Mouse (Mus musculus): ENCODE data around the gene Btbd35f14. TPM values are rescaled to one million over a fixed set of nuclear protein-coding genes. Genes with fewer than 3 reads are reported as not detected.
"Not testable (repeated sequence)": the region's sequence is repeated elsewhere in the genome, so short reads cannot be mapped to it uniquely, and the experiment has no call there.

The Btbd35f14 gene
- polyA plus RNA-seq (2014; fragmentation: Nextera tagmentation; extraction: Ambion mirVana), result not detected in 2 replicates

DNA sequence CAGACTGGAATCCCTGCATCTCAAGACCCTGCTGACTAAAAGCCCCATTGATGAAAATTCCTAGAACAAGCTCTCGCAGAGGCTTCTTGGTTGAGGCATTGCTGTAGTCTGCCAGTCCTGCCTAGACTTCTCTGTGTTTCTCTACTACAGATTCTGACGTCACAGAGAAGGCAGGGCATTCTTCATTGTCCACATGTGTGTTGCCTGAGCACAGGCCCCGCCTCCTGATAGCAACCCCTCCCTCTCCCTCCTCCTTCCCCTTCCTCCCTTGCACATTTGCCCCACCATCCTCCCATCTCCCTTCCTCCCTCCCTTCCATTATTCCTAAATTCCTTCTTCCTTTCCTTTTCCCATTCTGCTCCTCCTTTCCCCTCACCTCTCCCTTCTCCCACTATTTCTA lies at the start of gene Btbd35f14:
TSS of gene Btbd35f14 (minus strand) at position 101 of the 400 bp plus-strand sequence.
- DNase-seq (ENCODE audit: low spot score); H3K9ac ChIP-seq (ENCODE audit: low read depth, low read length); H3K27me3 ChIP-seq (ENCODE audit: control insufficient read depth, insufficient read depth, low read length); ATAC-seq (ENCODE audit: low FRiP score); H3K9me3 ChIP-seq (ENCODE audit: control insufficient read depth, low read length); H3K27ac ChIP-seq (ENCODE audit: low read depth, low read length); H3K4me1 ChIP-seq (replicated peaks; ENCODE audit: control insufficient read depth, insufficient read depth, low read length); H3K4me2 ChIP-seq (replicated peaks; ENCODE audit: low read depth, low read length); H3K4me3 ChIP-seq (ENCODE audit: low read depth, low read length); H3K36me3 ChIP-seq (ENCODE audit: control insufficient read depth, insufficient read depth, low read length): not testable (repeated sequence)
- no CpG with 5 or more reads among the region's 3 CpGs for WGBS

DNA sequence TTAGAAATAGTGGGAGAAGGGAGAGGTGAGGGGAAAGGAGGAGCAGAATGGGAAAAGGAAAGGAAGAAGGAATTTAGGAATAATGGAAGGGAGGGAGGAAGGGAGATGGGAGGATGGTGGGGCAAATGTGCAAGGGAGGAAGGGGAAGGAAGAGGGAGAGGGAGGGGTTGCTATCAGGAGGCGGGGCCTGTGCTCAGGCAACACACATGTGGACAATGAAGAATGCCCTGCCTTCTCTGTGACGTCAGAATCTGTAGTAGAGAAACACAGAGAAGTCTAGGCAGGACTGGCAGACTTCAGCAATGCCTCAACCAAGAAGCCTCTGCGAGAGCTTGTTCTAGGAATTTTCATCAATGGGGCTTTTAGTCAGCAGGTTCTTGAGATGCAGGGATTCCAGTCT lies 45.3 kb downstream of the Btbd35f14 start, which contains the start of gene Btbd35f13:
TSS of gene Btbd35f13 (plus strand) at position 301 of the 400 bp plus-strand sequence.
- ATAC-seq (ENCODE audit: low FRiP score); H3K4me2 ChIP-seq (replicated peaks; ENCODE audit: low read depth, low read length); H3K9ac ChIP-seq (ENCODE audit: low read depth, low read length); H3K4me1 ChIP-seq (replicated peaks; ENCODE audit: control insufficient read depth, insufficient read depth, low read length); H3K36me3 ChIP-seq (ENCODE audit: control insufficient read depth, insufficient read depth, low read length); DNase-seq (ENCODE audit: low spot score); H3K4me3 ChIP-seq (ENCODE audit: low read depth, low read length); H3K9me3 ChIP-seq (ENCODE audit: control insufficient read depth, low read length); H3K27ac ChIP-seq (ENCODE audit: low read depth, low read length); H3K27me3 ChIP-seq (ENCODE audit: control insufficient read depth, insufficient read depth, low read length): not testable (repeated sequence)
- WGBS, result 76% methylated on average over 2 of the region's 3 CpGs

Other genes starting within 250 kb of the Btbd35f14 start
- not detected in 2 replicates for gene Btbd35f15, start 125.0 kb downstream of the Btbd35f14 start, polyA plus RNA-seq (2014; fragmentation: Nextera tagmentation; extraction: Ambion mirVana)
- not detected in 2 replicates for gene Btbd35f13, start 45.2 kb downstream of the Btbd35f14 start, polyA plus RNA-seq (2014; fragmentation: Nextera tagmentation; extraction: Ambion mirVana)

All from hindbrain, embryonic 11.5 days (tissue).